Mouse (Mus musculus): Measurements from ENCODE around the gene Tmem28.

GRCm38 (mm10) chrX:99819936-99820789 is 658 bp upstream of the Tmem28 start:
- TF ChIP-seq EP300 (IDR thresholded peaks at IDR 0.05; ENCODE audit: low read depth) (no peak), CTCF (IDR thresholded peaks at IDR 0.05; ENCODE audit: low read depth) (no peak)
